Mouse (Mus musculus) liver, embryonic 14.5 days (tissue): ENCODE measurements around the gene Scube3.

ENCODE experiments used
- CTCF ChIP-seq: IDR thresholded peaks from 2 replicates; pipeline ENCODE4 v1.5.1; 2016; ENCODE audit warnings: antibody characterized with exemption, low read depth, control low read depth
- EP300 ChIP-seq: IDR thresholded peaks from 2 replicates; pipeline ENCODE4 v1.6.1; 2016; ENCODE audit warnings: antibody characterized with exemption, low read depth

GRCm38 (mm10) chr17:28124368-28124767 is 17.6 kb upstream of the Scube3 start:
- no peak for TF ChIP-seq CTCF
- no peak for TF ChIP-seq EP300
